Mouse (Mus musculus) megakaryocyte-erythroid progenitor cell, adult 5 weeks (primary cell): ENCODE results near the gene Unc80. TPM values are rescaled to one million over a fixed set of nuclear protein-coding genes. Genes with fewer than 3 reads are reported as not detected.

Experiments
- polyA plus RNA-seq: library from polyadenylated mRNA; stranded (reverse); fragments of >175 nt; gene quantifications from 2 replicates; pipeline ENCODE4 v1.2.3, GENCODE M21; 2012

Gene Unc80
- polyA plus RNA-seq = 0.10 TPM in 1 of 2 replicates, not detected in the other

GRCm38 (mm10) chr1:66467821-66468703 is at the start of gene Unc80:
Unc80 (plus strand) TSS chr1:66468367.

DNA sequence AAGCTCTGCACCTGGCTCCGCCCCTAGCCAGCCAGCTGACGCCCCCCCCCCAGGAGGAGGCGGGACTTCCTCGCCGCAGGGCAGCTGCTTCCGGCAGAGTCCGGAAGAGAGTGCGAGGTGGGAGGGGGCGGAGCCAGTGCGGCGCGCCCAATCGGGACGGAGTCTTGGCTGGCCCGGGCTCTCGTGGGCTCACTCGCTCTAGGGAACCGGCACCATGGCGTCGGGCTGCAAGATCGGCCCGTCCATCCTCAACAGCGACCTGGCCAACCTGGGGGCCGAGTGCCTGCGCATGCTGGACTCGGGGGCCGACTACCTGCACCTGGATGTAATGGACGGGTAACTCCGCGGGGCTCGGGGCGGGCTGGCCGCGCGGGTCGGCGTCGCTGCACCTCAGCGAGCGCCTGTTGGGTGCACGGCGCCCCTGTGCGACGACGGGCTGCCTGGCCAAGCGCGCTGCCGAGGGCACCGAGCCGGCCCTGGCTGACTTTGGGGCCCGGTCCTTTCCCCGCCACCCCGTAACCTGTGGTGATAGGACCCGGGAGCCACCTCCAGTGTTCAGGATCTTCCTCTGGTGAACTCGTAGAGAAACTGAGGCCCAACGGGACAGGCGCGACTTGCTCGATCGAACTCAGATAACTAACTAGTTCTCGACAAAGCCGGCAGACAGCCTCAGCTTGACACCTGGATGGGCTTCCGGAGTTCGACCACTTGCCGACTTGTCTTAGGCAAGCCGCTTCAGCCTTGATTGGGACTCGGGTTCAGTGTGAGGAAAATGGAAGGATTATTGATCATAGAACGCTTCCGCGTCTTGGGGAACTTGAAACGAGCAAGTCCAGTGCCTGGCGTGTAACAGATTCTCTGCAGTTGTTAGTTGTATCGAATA is 232.8 kb downstream of the Unc80 start, which contains the start of gene Rpe:
Rpe (plus strand) TSS at position 139 of the 883 bp plus-strand sequence.

Other genes starting within 250 kb of the Unc80 start
- 12.5 and 16.4 TPM in 2 replicates for gene Rpe, start 232.5 kb downstream of the Unc80 start, polyA plus RNA-seq